Mouse (Mus musculus) hindbrain, embryonic 14.5 days (tissue): ENCODE measurements around the gene Pecr. TPM values are rescaled to one million over a fixed set of nuclear protein-coding genes. Genes with fewer than 3 reads are reported as not detected.

Source experiments
- ATAC-seq: fragments of 200-750 bp; cut with Nextera tagmentation; 2 replicates; pipeline ENCODE4 v1.8.0; 2017; ENCODE audit warnings: moderate number of reproducible peaks, mild to moderate bottlenecking, moderate TSS enrichment, moderate library complexity; ENCODE audit not compliant: low FRiP score
- DNase-seq: peaks from one replicate; pipeline ENCODE4 v3.0.0-alpha.2; 2015; ENCODE audit warnings: low spot score
- H3K27ac ChIP-seq: fragments of 300-500 bp; sonication (generic); 2 replicates; pipeline ENCODE4 v1.5.1; 2014; ENCODE audit warnings: mild to moderate bottlenecking, moderate library complexity
- H3K27me3 ChIP-seq: fragments of 300-500 bp; sonication (generic); 2 replicates; pipeline ENCODE4 v1.6.1; 2014; ENCODE audit warnings: mild to moderate bottlenecking, low read length, mixed read lengths; ENCODE audit not compliant: control insufficient read depth, insufficient read depth
- H3K36me3 ChIP-seq: fragments of 300-500 bp; sonication (generic); replicated peaks from 2 replicates; pipeline ENCODE4 v1.6.1; 2014; ENCODE audit not compliant: control insufficient read depth, insufficient read depth
- H3K4me1 ChIP-seq: fragments of 300-500 bp; sonication (generic); replicated peaks from 2 replicates; pipeline ENCODE4 v1.6.1; 2014; ENCODE audit warnings: antibody characterized with exemption, low read length, mixed read lengths; ENCODE audit not compliant: control insufficient read depth, insufficient read depth
- H3K4me2 ChIP-seq: fragments of 300-500 bp; sonication (generic); replicated peaks from 2 replicates; pipeline ENCODE4 v1.6.1; 2014; ENCODE audit warnings: mild to moderate bottlenecking, moderate library complexity
- H3K4me3 ChIP-seq: fragments of 300-500 bp; sonication (generic); replicated peaks from 2 replicates; pipeline ENCODE4 v1.5.1; 2014; ENCODE audit warnings: mild to moderate bottlenecking, low read length
- H3K9ac ChIP-seq: fragments of 300-500 bp; sonication (generic); 2 replicates; pipeline ENCODE4 v1.6.1; 2014
- H3K9me3 ChIP-seq: fragments of 300-500 bp; sonication (generic); 2 replicates; pipeline ENCODE4 v1.6.1; 2016; ENCODE audit warnings: low read length; ENCODE audit not compliant: control insufficient read depth
- WGBS: fragments of 180-500 bp; shearing (Covaris S2); extraction: QIAGEN DNeasy Blood & Tissue Kit; methylation state at CpG from one replicate; pipeline ENCODE4 v1.1.7; 2014; 5-methylcytosine and 5-hydroxymethylcytosine counted together
- polyA plus RNA-seq: library from polyadenylated mRNA; unstranded; fragments of >200 nt; fragmentation: Nextera tagmentation; extraction: Ambion mirVana; gene quantifications from 2 replicates; pipeline ENCODE4 v1.2.1, GENCODE M21; 2014

The Pecr gene
- polyA plus RNA-seq, 1 experiment from 2014 or later: 7.8 TPM

DNA sequence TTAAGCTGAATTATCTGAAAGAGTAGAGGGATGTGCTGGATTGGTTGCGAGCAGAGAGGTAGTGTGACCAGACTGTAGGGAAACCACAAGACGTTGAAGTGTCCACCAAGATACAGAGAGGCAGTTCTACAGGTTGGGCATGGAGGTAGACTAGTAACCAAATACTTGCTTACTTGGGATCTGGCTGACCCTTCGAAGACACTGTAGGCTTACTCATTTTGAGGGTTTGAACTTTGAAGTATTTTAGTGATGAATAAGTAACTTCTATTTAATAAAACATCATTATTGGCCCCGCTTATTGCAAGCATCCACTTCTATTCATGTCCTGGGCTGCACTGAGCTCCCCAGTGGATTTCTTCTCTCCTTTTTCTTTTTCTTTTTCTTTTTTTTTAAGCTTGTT is 7.3 kb upstream of the Pecr start:
- no peak overlapping the region for H3K4me2 ChIP-seq
- WGBS: 94% methylated on average over 4 of the region's 4 CpGs
- no peak overlapping the region for H3K9ac ChIP-seq
- H3K27ac ChIP-seq: no peak overlapping the region
- no peak overlapping the region for H3K4me3 ChIP-seq
- no peak for ATAC-seq
- peaks cover 28% of the 10 kb centered on the region for H3K36me3 ChIP-seq
- DNase-seq: no peak
- no peaks in the 10 kb centered on the region for H3K9me3 ChIP-seq
- H3K27me3 ChIP-seq: no peaks in the 10 kb centered on the region
- H3K4me1 ChIP-seq: peaks cover 12% of the 10 kb centered on the region

DNA sequence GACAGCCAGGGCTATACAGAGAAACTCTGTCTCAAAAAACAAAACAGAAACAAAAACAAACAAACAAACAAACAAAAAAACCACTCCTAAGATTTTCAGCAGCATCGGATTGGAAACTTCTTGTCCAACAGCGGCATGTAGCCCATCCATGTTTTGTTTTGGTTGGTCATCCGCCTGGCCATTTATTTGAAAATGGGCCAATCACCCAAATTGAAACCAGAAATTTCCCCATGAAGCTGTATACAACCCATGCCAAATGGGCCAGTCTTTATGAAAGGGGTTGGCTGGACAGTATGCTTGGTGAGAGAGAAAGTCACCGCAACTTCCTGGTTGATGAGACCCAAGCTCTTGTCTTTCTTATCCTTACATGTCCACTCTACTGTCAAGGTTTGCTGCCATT is 6.8 kb upstream of the Pecr start:
- no peaks in the 10 kb centered on the region for H3K27me3 ChIP-seq
- DNase-seq (no peak), ATAC-seq (no peak)
- H3K27ac ChIP-seq: no peak overlapping the region
- peaks cover 18% of the 10 kb centered on the region for H3K4me1 ChIP-seq
- no peak overlapping the region for H3K4me2 ChIP-seq
- peaks cover 28% of the 10 kb centered on the region for H3K36me3 ChIP-seq
- no peak overlapping the region for H3K4me3 ChIP-seq
- H3K9ac ChIP-seq: no peak overlapping the region
- WGBS: 97% methylated on average over 4 of the region's 4 CpGs
- H3K9me3 ChIP-seq: no peaks in the 10 kb centered on the region

DNA sequence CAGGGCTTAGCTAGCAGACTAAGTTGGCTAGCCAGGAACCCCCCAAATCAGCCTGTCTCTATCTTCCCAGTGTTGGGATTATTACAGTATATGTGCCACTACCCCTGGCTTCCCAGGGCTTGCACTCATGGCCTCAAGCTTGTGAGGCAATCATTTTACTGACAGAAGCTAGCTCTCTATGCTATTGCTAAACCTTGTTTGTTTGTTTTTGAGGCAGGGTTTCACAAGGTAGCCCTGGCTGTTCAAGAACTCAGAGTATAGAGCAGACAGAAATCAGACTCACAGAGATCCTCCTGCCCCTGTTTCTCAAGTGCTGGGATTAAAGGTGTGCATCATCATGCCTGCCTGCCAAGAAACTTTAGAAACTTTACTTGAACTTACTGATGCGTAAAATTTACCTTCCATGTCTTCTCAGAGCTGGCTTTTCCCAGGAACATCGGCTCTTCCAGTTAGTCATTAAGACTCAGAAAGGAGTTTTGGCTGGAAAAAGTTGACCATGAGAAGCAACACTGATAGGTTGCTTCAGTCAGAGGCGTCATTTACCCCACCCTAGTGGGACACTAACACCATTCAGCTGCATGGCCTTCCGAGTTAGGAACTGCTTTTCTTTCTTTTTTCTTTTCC is 4.5 kb upstream of the Pecr start:
- Histone ChIP-seq H3K4me1 (peaks cover 27% of the 10 kb centered on the region), H3K9ac (no peak overlapping the region), H3K36me3 (peaks cover 18% of the 10 kb centered on the region), H3K4me3 (no peak overlapping the region), H3K4me2 (no peak overlapping the region), H3K9me3 (no peaks in the 10 kb centered on the region), H3K27ac (no peak overlapping the region), H3K27me3 (no peaks in the 10 kb centered on the region)
- no peak for DNase-seq
- no peak for ATAC-seq
- WGBS: 88% methylated on average over 4 of the region's 4 CpGs

DNA sequence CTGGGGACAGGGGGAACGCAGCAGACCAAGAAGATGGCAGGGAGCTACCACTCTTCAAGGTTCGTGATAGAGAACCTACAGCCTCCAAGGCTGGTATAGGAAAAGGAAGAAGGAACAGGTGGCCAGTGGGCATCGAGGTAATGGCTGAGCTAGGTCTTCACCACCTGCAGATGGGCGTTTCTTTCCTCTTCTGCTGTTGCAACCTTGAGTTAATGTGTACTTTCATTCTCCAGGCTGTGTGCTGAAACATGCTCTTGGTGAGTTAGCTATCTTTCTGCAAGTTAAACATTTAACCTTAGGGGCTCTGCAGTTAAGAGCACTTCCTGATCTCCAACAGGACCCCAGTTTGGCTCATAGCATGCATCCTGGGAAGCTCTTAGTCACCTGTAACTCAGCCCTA is 3.8 kb upstream of the Pecr start:
- ATAC-seq: no peak
- peaks cover 18% of the 10 kb centered on the region for H3K36me3 ChIP-seq
- DNase-seq: no peak
- H3K27ac ChIP-seq: no peak overlapping the region
- no peak overlapping the region for H3K9ac ChIP-seq
- 92% methylated on average over 4 of the region's 4 CpGs for WGBS
- no peaks in the 10 kb centered on the region for H3K27me3 ChIP-seq
- no peaks in the 10 kb centered on the region for H3K9me3 ChIP-seq
- H3K4me1 ChIP-seq: peaks cover 27% of the 10 kb centered on the region
- no peak overlapping the region for H3K4me3 ChIP-seq
- no peak overlapping the region for H3K4me2 ChIP-seq

DNA sequence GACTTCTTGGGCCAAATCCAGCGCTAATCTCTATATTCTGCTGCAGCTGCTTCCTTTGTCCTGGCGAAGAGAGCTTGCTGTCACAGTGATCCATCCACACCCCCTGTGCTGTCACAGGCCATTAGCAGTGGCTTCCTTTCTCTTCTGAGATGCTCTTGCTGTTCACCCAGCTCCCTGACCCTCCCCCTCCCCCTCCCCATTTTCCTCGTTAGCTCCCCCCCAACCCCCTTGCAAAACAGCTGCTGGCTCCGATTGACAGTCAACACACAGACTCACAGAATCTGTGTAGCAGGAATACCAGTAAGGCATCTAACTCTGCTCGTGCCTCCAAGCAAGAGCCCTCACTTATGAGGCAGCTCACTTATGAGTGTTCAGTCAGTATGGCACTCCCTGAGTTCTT is 2.8 kb upstream of the Pecr start:
- Histone ChIP-seq H3K9ac (peak overlapping the region; percentile 89), H3K4me2 (peak overlapping the region; percentile 82), H3K4me1 (peaks cover 27% of the 10 kb centered on the region), H3K9me3 (no peaks in the 10 kb centered on the region), H3K27ac (peak overlapping the region; percentile 95), H3K27me3 (no peaks in the 10 kb centered on the region), H3K36me3 (peaks cover 13% of the 10 kb centered on the region), H3K4me3 (peak overlapping the region; percentile 47; the same call in 1 of the 2 replicates)
- 6% methylated on average over 5 of the region's 5 CpGs for WGBS
- ATAC-seq (peak; percentile 49), DNase-seq (peak; percentile 42)

DNA sequence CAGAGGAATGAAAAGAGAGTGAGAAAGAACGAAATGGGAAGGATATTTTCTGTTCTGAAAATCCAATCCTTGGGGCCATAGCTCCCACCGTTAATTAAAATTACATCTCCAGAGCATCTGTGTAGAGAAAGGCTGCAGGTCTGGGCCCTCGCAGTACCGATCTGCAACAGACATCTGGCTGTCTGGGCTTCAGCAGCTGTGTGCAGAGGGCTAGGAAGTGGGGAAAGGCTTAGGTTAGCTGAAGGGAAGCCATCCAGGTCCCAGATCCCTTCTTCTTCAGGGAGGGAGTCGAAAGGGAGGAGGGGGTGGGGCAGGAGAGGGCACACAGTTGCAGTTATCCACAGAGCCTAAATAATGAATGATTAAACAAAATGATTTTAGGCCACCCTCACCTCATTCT is 425 bp upstream of the Pecr start:
- H3K27me3 ChIP-seq: no peaks in the 10 kb centered on the region
- WGBS: 3% methylated on average over 5 of the region's 5 CpGs
- H3K4me3 ChIP-seq: peak overlapping the region; percentile 47
- H3K4me2 ChIP-seq: peak overlapping the region; percentile 82
- no peaks in the 10 kb centered on the region for H3K9me3 ChIP-seq
- H3K4me1 ChIP-seq: peaks cover 27% of the 10 kb centered on the region
- H3K36me3 ChIP-seq: peaks cover 13% of the 10 kb centered on the region
- ATAC-seq (peak; percentile 59), DNase-seq (peak; percentile 47)
- H3K27ac ChIP-seq: peak overlapping the region; percentile 95
- H3K9ac ChIP-seq: peak overlapping the region; percentile 89

DNA sequence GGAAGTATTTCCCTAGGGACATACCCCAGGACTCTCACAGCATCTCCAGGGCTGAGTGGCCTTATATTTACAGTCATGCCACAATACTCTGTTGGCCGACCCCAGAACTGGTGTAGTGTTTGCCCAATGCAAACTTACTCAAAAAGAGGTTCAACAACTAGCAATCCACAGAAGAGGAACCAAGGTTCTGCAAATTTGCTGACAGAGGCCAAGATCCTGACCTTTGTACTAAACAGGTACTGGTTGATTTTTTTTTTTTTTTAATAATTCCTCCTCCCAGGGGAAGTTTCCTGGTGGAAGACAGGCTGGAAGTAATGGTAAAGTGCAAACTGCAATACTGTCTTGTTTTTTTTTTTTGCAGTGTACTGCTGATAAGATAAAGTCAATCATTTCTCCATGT is 1.5 kb downstream of the Pecr start:
- Histone ChIP-seq H3K27me3 (no peaks in the 10 kb centered on the region), H3K9ac (no peak overlapping the region), H3K27ac (no peak overlapping the region), H3K4me2 (no peak overlapping the region), H3K36me3 (no peaks in the 10 kb centered on the region), H3K4me3 (no peak overlapping the region), H3K4me1 (peaks cover 25% of the 10 kb centered on the region), H3K9me3 (no peaks in the 10 kb centered on the region)
- WGBS: 78% methylated on average over 1 of the region's 1 CpGs
- no peak for ATAC-seq
- DNase-seq: no peak

DNA sequence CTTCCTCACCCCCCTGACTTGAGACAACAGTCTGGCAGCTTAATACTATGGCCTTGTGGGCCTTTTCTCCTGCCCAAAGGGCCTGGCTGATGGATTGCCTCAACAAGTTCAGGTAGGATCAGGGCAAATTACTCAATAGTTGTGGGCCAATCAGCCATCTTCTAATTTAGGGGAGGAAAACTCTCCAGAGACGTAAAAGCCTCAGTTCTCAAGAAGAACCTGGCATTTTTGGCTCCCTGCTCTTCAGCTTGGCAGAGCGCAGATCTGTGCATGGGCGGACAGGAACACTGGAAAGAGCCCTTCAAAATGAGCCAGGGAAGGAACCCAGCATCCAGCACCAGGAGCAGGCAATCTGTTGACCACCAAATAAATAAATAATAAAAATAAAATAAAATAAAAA is 6.0 kb downstream of the Pecr start:
- Histone ChIP-seq H3K4me3 (no peak overlapping the region), H3K9ac (no peak overlapping the region)
- WGBS: 95% methylated on average over 3 of the region's 3 CpGs

DNA sequence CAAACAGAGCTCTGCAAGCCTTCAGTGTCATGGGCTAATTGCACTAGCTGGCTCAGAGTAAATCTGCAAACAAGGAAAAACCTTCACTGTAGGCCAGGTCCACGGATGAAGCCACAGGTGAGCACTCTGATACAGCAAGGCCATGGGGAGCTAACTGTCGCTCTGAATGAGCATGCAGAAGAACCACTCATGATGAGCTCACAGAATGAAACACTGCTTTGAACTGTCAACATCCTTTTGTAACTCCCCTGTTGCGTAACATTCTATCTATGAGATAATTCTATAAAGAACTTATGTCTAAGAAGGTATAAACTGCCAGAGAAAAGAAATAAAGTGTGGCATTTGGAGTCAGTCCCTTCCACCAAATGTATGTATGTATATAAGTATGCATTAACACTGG is 21.0 kb downstream of the Pecr start:
- H3K4me3 ChIP-seq: no peak overlapping the region
- no peak for DNase-seq
- no peaks in the 10 kb centered on the region for H3K9me3 ChIP-seq
- ATAC-seq: no peak
- no peaks in the 10 kb centered on the region for H3K4me1 ChIP-seq
- 95% methylated on average over 3 of the region's 3 CpGs for WGBS
- no peaks in the 10 kb centered on the region for H3K27me3 ChIP-seq
- H3K9ac ChIP-seq: no peak overlapping the region
- no peak overlapping the region for H3K27ac ChIP-seq
- peaks cover 14% of the 10 kb centered on the region; the same call in 1 of the 2 replicates for H3K36me3 ChIP-seq
- no peak overlapping the region for H3K4me2 ChIP-seq

More for the DNA sequence above, 6.0 kb downstream of the Pecr start:
- Histone ChIP-seq H3K4me1 (no peaks in the 10 kb centered on the region), H3K36me3 (0 out of 2 replicates have a peak, but pooled peaks cover 3% of the 10 kb centered on the region), H3K27ac (no peak overlapping the region), H3K4me2 (no peak overlapping the region), H3K9me3 (no peaks in the 10 kb centered on the region), H3K27me3 (no peaks in the 10 kb centered on the region)
- no peak for DNase-seq
- no peak for ATAC-seq
